Mouse (Mus musculus): ENCODE results near the gene Lrpprc.
"Not testable (repeated sequence)": the region's sequence is repeated elsewhere in the genome, so short reads cannot be mapped to it uniquely, and the experiment has no call there.

Gene Lrpprc

GRCm38 (mm10) chr17:84790447-84791098 lies at the start of gene Lrpprc:
Lrpprc (minus strand) TSS chr17:84790789.
- in situ Hi-C loops (cut with MboI): no loop called here

DNA sequence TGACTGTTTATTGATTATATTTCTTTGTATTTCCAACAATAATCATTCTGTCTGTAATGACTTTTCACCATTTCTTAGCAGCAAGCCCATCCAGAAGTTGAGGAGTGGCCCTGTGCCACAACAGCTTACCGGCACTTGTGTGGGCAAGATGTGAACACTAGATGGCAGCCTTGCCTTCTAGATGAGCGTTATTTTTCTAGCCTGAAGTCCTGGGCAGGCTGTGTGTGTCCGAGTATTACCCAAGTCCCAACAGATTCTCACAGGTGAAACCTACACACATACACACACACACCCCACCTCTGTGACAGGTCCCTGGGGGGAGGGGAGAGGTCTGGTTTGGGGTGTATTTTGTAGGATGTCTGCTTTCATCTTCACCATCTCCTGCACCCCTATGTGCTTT lies 47.2 kb upstream of the Lrpprc start:
- in situ Hi-C loops (cut with MboI): loop anchor here (10.0 kb wide), 1 partner anchor 797 kb away; no protein-coding TSS in a partner anchor

DNA sequence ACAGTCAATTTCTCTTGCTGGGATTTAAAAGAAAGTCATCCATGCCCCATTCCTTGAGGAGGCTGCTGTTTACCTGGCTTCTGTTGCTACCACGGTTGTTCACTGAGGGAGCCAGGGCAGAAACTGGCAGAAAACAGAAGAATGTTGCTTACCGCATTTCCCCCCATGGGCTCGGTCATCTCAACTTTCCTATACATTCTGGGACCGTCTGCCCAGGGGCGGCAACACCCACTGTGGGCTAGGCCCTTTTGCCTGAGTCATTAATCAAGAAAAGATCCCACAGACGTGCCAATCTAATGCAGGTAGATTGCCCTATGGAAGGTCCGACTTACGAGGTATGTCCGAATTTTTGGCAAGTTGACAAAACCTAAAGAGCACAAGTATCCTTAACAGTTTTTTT lies 44.7 kb upstream of the Lrpprc start:
- in situ Hi-C loops (cut with MboI): loop anchor here (10.0 kb wide), 1 partner anchor 800 kb away; no protein-coding TSS in a partner anchor

DNA sequence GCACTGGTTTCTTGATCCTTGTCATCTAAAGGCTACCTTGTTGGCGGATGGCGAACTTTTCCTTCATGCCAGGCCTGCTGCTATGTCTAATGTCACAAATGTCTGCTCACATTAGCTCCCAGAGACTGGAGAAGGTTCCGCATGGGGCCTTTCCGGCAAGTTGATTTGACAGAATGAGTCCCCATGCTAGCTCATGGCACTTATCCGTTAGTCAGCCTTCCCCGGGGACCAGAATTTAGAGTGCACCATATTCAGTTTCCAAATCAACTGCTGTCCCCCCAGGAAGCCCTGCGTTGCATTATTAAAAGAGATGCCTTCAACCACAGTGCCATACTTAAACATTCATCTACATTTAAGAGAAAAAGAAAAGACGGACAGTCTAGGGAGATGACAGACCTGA lies 41.8 kb upstream of the Lrpprc start:
- in situ Hi-C loops (cut with MboI): loop anchor here (10.0 kb wide), 1 partner anchor 802 kb away; no protein-coding TSS in a partner anchor

- in situ Hi-C loops (cut with MboI): no loop called here
These were observed 37.7 kb upstream of the Lrpprc start for GRCm38 (mm10) chr17:84828301-84828700.

DNA sequence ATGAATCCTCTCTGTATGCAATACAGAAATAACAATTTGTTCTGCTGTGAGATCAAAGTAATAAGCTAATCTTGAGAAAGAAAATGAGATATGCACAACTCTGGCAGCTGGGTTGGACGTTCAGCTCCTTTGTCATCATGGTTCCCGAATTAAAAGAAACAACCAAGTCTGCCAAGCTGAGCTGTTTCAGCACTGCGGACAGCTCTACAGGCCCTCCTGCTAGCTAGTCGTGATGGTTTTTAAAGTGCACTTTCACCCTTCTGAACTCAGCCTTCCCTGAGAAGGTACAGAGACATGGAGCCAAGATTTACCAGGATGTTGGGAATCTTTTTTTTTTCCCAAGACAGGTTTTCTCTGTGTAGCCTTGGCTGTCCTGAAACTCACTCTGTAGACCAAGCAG lies 30.0 kb upstream of the Lrpprc start:
- in situ Hi-C loops (cut with MboI): no loop called here

- in situ Hi-C loops (cut with MboI): no loop called here
These were observed 27.8 kb upstream of the Lrpprc start for GRCm38 (mm10) chr17:84818390-84818789.

GRCm38 (mm10) chr17:84816014-84816461 lies 25.4 kb upstream of the Lrpprc start:
- in situ Hi-C loops (cut with MboI): no loop called here

GRCm38 (mm10) chr17:84814905-84815304 lies 24.3 kb upstream of the Lrpprc start:
- in situ Hi-C loops (cut with MboI): no loop called here

- in situ Hi-C loops (cut with MboI): not testable (repeated sequence)
These were observed 23.6 kb upstream of the Lrpprc start for GRCm38 (mm10) chr17:84814192-84814591.

DNA sequence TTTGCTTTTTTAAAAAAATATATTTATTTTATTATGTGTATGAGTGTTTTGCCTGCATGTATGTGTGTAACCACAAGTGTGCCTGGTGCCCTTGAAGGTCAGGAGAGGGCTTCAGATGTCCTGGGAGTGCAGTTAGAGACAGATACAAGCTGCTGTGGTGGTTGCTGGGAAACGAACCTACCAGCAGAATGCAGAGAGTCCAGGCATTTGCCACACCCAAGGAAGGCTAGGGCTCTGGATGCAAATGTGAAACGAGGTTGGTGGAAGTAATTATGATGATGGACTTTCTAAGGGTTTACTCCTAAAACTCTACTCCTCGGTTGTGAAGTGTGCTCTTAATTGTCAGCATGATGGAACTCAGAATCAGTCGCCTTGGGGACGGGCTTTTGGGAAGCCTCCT lies 1.4 kb upstream of the Lrpprc start:
- in situ Hi-C loops (cut with MboI): no loop called here

DNA sequence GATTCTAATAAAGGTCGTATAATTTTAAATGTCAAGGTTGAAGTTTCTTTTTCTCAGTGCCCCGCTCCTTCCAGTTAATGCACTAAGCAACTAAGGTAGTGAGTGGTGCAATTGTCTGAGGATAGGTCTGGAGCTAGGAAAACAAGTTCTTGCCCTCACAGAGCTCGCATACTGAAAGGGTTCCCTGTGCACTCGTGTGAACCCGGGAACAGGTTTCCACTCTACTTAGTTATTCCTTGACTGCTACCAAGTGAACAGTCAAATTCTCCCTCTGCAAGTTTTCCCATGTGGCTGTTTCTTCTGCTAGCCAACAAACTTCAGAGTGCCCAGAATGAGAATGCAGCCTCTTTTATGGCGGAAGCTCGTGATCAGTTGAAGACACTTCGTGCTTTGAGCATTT lies 567 bp upstream of the Lrpprc start:
- in situ Hi-C loops (cut with MboI): no loop called here

- in situ Hi-C loops (cut with MboI): no loop called here
These were observed 546 bp downstream of the Lrpprc start for GRCm38 (mm10) chr17:84790043-84790442.

DNA sequence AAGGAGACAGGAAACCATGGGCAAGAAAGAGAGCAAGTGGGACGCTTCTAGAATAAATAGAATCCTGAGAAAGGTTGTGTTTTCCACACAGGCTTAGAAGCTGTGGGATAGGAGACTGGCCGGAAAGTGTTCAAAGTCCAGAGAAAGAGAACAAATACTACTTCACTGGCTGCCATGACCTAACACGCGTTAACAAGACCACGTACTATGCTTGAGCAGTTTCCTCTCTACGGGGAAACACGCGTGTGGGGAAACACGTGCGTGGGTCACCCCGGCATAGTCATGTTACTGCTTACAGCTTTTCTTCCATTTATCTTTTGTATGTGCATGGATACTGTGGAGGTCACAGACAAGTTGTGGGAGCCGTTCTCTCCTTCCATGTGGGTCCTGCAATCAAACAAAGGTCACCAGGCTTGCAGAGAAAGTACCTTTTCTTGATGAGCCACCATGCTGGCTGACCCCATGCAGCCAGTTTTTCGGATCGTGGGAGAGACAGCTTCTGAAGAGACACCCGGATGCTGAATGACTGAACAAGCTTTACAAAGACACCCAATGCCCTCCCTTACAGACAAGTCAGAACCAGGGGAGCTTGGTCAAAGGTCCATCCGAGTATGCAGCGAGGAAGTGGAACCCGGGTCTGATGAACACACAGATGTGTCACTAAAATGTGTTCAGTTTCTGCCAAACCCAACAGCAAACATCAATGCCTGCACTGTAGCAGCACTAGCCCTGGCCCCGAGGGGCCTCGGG lies 2.0 kb downstream of the Lrpprc start:
- in situ Hi-C loops (cut with MboI): no loop called here

DNA sequence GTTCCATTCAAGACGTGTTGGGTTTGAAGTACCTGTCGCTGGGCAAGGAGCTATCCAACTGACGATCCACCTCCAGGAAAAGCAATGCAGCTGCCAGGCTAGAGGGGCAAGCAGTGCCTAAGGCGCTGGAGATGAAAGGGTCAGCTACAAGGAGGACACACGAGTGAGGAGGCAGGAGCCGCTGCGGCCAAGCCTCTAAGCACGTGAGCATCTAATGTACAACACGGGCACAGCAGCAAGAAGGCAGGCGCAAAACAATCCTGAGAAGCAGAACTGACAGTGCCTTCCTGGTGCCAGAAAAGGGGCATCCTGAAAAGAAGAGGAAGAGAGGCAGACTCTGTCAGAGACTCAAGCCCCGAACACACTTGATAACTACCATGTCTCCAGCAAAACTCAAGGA lies 3.1 kb downstream of the Lrpprc start:
- in situ Hi-C loops (cut with MboI): no loop called here

DNA sequence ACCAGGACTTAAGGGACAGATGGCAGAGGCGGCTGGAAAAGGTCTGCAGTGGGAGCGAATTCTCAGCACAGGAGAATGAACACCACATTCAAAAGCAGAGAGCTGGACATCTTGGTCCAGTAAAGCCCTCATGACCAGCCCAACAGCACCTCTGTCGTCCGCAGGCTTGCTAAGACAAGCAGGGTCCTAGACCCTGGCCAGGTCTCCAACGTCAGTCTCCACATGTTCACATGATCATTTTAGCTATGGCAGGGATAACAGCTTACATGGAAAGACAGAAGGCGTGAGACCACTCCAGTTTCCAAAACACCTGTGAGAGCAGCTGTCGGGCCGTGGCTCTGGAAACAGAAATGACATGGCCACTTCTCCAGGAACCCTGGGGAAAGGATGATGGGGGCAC lies 3.7 kb downstream of the Lrpprc start:
- in situ Hi-C loops (cut with MboI): no loop called here

- in situ Hi-C loops (cut with MboI): no loop called here
These were observed 5.4 kb downstream of the Lrpprc start for GRCm38 (mm10) chr17:84785176-84785575.

DNA sequence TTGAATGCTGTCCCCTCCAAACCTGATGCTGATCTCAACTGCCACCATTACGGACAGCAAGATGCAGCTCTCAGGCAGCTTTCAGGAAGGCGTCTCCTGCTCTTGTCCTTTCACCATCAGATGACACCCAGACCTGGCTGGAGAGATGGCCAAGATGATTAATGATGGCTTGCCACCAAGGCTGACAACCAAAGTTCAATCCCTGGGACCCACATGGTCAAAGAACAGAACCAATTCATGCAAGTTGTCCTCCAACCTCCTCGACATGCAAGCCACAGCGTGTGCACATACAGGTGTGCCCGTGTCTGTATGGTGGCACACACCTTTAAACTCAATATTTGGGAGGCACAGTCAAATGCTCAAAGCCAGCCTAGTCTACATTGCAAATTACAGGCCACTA lies 7.1 kb downstream of the Lrpprc start:
- in situ Hi-C loops (cut with MboI): no loop called here

- in situ Hi-C loops (cut with MboI): no loop called here
These were observed 10.3 kb downstream of the Lrpprc start for GRCm38 (mm10) chr17:84780321-84780720.

GRCm38 (mm10) chr17:84778477-84778978 lies 12.1 kb downstream of the Lrpprc start:
- in situ Hi-C loops (cut with MboI): no loop called here

- in situ Hi-C loops (cut with MboI): no loop called here
These were observed 14.1 kb downstream of the Lrpprc start for GRCm38 (mm10) chr17:84776362-84777000.

DNA sequence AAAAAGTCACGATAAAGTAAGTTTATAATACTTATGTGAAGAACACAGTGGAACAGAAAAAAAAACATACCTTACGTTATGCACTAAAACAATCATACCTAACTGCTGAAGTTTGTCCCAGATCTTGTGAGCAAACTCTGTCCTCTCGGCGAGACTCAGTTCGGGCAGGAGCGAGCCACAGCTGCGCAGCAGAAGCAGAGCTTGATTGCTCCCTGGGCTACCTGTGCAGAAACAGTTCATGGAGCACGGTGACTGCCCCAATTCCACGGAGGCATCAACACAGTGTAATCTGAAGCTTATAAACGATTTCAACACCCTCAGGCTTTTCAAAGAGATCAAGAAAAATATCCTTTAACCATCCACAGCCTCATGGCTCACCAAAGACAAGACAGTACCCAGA lies 15.3 kb downstream of the Lrpprc start:
- in situ Hi-C loops (cut with MboI): no loop called here

DNA sequence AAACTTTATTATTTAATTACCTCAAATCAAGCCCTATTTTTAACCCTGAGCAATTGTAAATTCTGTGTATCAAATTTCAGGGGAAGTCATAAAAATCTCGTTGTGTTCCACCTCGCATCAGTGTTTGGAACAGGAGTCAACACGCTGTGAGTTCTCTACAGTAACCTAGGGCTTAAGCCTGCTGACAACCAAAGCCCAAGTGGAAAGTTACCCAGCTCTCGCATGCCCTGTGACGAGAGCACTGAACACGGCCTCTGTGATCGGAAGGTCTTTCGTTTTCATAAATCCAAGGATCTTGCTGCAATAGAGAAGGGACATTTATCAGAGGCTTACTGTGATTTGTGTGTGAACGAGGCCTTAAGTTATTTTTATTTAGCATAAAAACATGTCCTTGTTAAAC lies 18.7 kb downstream of the Lrpprc start:
- in situ Hi-C loops (cut with MboI): no loop called here
